Mouse (Mus musculus) erythroblast, embryonic 14.5 days (primary cell): ENCODE results near the gene Clec2e. TPM values are rescaled to one million over a fixed set of nuclear protein-coding genes. Genes with fewer than 3 reads are reported as not detected.
"Not testable (repeated sequence)": the region's sequence is repeated elsewhere in the genome, so short reads cannot be mapped to it uniquely, and the experiment has no call there.

Experiments
- H3K27me3 ChIP-seq: 2 replicates; pipeline ENCODE4 v1.6.1; 2012; ENCODE audit warnings: inconsistent platforms; ENCODE audit not compliant: control insufficient read depth
- H3K36me3 ChIP-seq: 2 replicates; pipeline ENCODE4 v1.6.1; 2012; ENCODE audit warnings: mild to moderate bottlenecking, inconsistent platforms; ENCODE audit not compliant: control insufficient read depth
- H3K4me1 ChIP-seq: 2 replicates; pipeline ENCODE4 v1.6.1; 2012; ENCODE audit warnings: inconsistent platforms; ENCODE audit not compliant: control insufficient read depth
- H3K4me3 ChIP-seq: replicated peaks from 2 replicates; pipeline ENCODE3; 2012; ENCODE audit warnings: moderate library complexity, mild to moderate bottlenecking, inconsistent platforms
- H3K9me3 ChIP-seq: 2 replicates; pipeline ENCODE4 v1.6.1; 2012; ENCODE audit warnings: low read length, inconsistent platforms, mixed read lengths; ENCODE audit not compliant: control insufficient read depth
- GATA1 ChIP-seq: IDR thresholded peaks from 2 replicates; pipeline ENCODE4 v1.6.1; 2012; ENCODE audit warnings: low read length, inconsistent platforms, mixed read lengths
- TAL1 ChIP-seq: IDR thresholded peaks from 3 replicates; pipeline ENCODE4 v1.6.1; 2012; ENCODE audit warnings: low read length, inconsistent platforms, mixed read lengths
- polyA plus RNA-seq: library from polyadenylated mRNA; stranded (reverse); fragments of >175 nt; gene quantifications from 2 replicates; pipeline ENCODE4 v1.2.3, GENCODE M21; 2012

The Clec2e gene
- not detected in 2 replicates for polyA plus RNA-seq

GRCm38 (mm10) chr6:129100794-129101193, at the start of gene Clec2e:
TSS of gene Clec2e (minus strand) at chr6:129100913.
- not testable (repeated sequence) for H3K36me3 ChIP-seq, H3K4me3 ChIP-seq, H3K4me1 ChIP-seq, H3K27me3 ChIP-seq, H3K9me3 ChIP-seq

GRCm38 (mm10) chr6:129146812-129147211, 46.1 kb upstream of the Clec2e start:
- H3K36me3 ChIP-seq, result no peaks in the 10 kb centered on the region
- H3K4me3 ChIP-seq, result no peak overlapping the region
- H3K4me1 ChIP-seq, result no peaks in the 10 kb centered on the region
- H3K27me3 ChIP-seq, result no peaks in the 10 kb centered on the region
- H3K9me3 ChIP-seq, result no peaks in the 10 kb centered on the region
- TF ChIP-seq GATA1 (no peak), TAL1 (no peak)

- no peak overlapping the region for H3K4me3 ChIP-seq
- H3K9me3 ChIP-seq, result no peaks in the 10 kb centered on the region
- TF ChIP-seq GATA1 (no peak), TAL1 (no peak)
- H3K36me3 ChIP-seq, result no peaks in the 10 kb centered on the region
- no peaks in the 10 kb centered on the region for H3K4me1 ChIP-seq
- H3K27me3 ChIP-seq, result no peaks in the 10 kb centered on the region
Measured at GRCm38 (mm10) chr6:129132604-129133341, 32.1 kb upstream of the Clec2e start.

- no peak for TF ChIP-seq GATA1
- no peak for TF ChIP-seq TAL1
- Histone ChIP-seq H3K27me3 (no peaks in the 10 kb centered on the region), H3K9me3 (no peaks in the 10 kb centered on the region), H3K36me3 (no peaks in the 10 kb centered on the region), H3K4me3 (no peak overlapping the region), H3K4me1 (no peaks in the 10 kb centered on the region)
Measured at GRCm38 (mm10) chr6:129126861-129127260, 26.1 kb upstream of the Clec2e start.

- not testable (repeated sequence) for H3K27me3 ChIP-seq, H3K36me3 ChIP-seq, H3K9me3 ChIP-seq, H3K4me3 ChIP-seq, H3K4me1 ChIP-seq
Measured at GRCm38 (mm10) chr6:129124531-129124930, 23.8 kb upstream of the Clec2e start.

DNA sequence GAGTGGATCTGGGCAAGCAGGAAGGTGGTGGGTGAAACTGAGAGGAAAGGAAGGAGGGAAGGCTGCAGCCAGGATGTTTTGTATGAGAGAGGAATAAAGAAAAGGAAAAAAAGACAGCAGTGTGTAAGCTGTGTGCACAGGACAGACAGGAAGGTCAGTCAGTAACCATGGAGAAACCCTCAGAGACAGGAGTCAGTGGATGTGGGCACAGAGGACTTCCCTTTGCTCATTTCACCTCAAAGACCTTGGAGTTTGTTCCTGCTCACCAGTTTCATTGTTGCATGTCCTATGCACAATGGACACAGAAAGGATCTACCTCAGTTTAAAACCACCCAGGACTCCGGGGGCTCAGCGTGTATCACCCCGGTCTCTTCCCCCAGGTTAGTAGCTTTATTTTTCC, 15.5 kb upstream of the Clec2e start:
- no peak for TF ChIP-seq TAL1
- no peak for TF ChIP-seq GATA1
- Histone ChIP-seq H3K4me1 (no peaks in the 10 kb centered on the region), H3K36me3 (no peaks in the 10 kb centered on the region), H3K27me3 (no peaks in the 10 kb centered on the region), H3K4me3 (no peak overlapping the region), H3K9me3 (no peaks in the 10 kb centered on the region)

DNA sequence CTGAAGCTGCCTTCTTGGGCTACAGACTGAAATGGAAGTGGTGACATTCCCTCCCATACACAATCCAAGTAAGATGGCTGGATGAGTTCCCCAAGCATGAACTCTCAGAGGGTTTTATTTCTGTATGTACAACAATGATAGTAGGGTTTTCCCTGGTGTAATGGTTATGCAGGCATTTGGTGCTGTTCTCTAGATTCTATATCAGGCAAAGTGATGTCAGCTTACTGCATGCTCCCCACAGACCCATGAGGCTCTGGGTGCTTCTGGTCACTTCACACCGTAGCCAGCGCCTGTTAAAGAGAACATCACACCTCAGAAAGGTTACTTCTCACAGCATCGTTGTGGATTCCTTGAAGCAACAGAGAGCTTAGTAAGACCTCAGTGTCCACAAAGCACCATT, 13.5 kb upstream of the Clec2e start:
- H3K27me3 ChIP-seq, H3K4me1 ChIP-seq, H3K36me3 ChIP-seq, H3K9me3 ChIP-seq, H3K4me3 ChIP-seq: not testable (repeated sequence)

GRCm38 (mm10) chr6:129113769-129114168, 13.1 kb upstream of the Clec2e start:
- Histone ChIP-seq H3K9me3 (no peaks in the 10 kb centered on the region), H3K27me3 (no peaks in the 10 kb centered on the region), H3K36me3 (no peaks in the 10 kb centered on the region), H3K4me1 (no peaks in the 10 kb centered on the region), H3K4me3 (no peak overlapping the region)
- TF ChIP-seq GATA1 (no peak), TAL1 (no peak)

DNA sequence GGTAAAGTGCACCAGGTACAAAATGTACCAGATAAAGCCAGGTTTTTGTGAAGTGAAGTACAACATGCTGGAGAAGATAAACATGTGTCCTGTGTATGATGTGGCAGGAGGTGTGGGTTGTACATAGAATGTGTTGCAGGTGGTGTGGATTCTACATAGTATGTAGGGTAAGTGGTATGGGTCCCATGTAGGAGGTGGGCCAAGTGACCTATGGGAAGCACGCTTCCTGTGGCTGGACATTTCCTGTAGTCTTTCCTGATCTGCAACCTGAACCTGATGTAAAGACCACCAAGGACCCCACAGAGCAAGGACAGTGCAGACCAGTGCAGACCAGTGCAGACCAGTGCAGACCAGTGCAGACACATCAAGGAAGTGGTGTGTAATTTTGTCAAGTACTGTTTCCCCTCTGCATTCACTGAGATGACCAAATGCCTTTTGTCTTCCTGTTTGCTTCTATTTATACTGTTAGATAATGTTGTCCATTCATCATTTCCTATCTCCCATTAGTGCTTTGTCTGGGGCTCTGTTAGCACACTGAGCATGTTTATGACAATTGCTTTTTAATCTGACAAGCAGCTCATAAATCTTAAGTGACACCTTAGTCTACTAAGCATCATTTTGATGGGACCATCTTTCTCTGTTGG, 12.4 kb upstream of the Clec2e start:
- Histone ChIP-seq H3K9me3 (no peaks in the 10 kb centered on the region), H3K4me3 (no peak overlapping the region), H3K4me1 (no peaks in the 10 kb centered on the region), H3K27me3 (no peaks in the 10 kb centered on the region), H3K36me3 (no peaks in the 10 kb centered on the region)
- TF ChIP-seq TAL1 (no peak), GATA1 (no peak)

GRCm38 (mm10) chr6:129112526-129112925, 11.8 kb upstream of the Clec2e start:
- Histone ChIP-seq H3K36me3 (no peaks in the 10 kb centered on the region), H3K4me1 (no peaks in the 10 kb centered on the region), H3K4me3 (no peak overlapping the region), H3K9me3 (no peaks in the 10 kb centered on the region), H3K27me3 (no peaks in the 10 kb centered on the region)
- no peak for TF ChIP-seq GATA1
- TF ChIP-seq TAL1, result no peak
